Mouse (Mus musculus): ENCODE results near the gene Phc3. TPM values are rescaled to one million over a fixed set of nuclear protein-coding genes. Genes with fewer than 3 reads are reported as not detected.

Phc3 gene
- polyA plus RNA-seq, 1 experiment: 15.2 TPM

DNA sequence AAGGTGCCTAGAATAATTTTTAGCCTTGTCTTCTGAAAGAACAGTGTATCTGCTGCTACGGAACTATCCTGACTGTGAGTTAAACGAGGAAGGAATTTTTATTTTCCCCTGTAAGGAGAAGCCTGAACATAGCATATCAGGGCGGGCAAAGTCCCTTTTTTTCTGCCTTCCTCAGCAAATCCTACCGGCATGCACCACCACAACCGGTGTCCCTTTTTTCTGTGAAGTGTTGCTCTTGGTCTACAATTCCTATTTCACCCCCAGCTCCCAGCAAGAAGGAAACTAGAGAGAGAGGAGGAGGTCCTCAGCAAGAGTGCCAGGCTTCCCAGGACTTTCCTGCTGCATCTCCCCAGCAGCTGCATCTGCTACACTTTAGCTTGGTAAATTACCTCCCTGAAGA is 115.6 kb downstream of the Phc3 start:
- 88% methylated on average over 5 of the region's 5 CpGs for WGBS
- Histone ChIP-seq H3K27ac (ENCODE audit: control insufficient read depth, insufficient read depth, low read depth, low read length, poor library complexity) (no peak overlapping the region), H3K4me3 (replicated peaks; ENCODE audit: control insufficient read depth, low read depth, low read length) (no peak overlapping the region), H3K4me1 (ENCODE audit: control insufficient read depth, insufficient read depth, low read length) (no peaks in the 10 kb centered on the region; the same call in 1 of the 2 replicates)
- TF ChIP-seq POLR2A (IDR thresholded peaks at IDR 0.05; ENCODE audit: borderline replicate concordance, control insufficient read depth, low read depth, low read length): no peak
- no peak for TF ChIP-seq CTCF (IDR thresholded peaks at IDR 0.05; ENCODE audit: control insufficient read depth, insufficient read depth, low read length)

- H3K4me3 ChIP-seq (replicated peaks; ENCODE audit: control insufficient read depth, low read depth, low read length): no peak overlapping the region
- H3K4me1 ChIP-seq (ENCODE audit: control insufficient read depth, insufficient read depth, low read length): no peaks in the 10 kb centered on the region
- no peak overlapping the region for H3K27ac ChIP-seq (ENCODE audit: control insufficient read depth, insufficient read depth, low read depth, low read length, poor library complexity)
- WGBS: 50% methylated on average over 6 of the region's 6 CpGs
- TF ChIP-seq CTCF (IDR thresholded peaks at IDR 0.05; ENCODE audit: control insufficient read depth, insufficient read depth, low read length) (no peak), POLR2A (IDR thresholded peaks at IDR 0.05; ENCODE audit: borderline replicate concordance, control insufficient read depth, low read depth, low read length) (no peak)
Observed at GRCm38 (mm10) chr3:30851422-30851821, 117.8 kb downstream of the Phc3 start.

Other genes starting within 250 kb of the Phc3 start
- not detected in 2 replicates for gene Samd7, start 223.1 kb downstream of the Phc3 start, polyA plus RNA-seq (2011; ENCODE audit: insufficient read depth, insufficient read length, low replicate concordance, missing spikeins)
- gene Sec62, start 176.5 kb downstream of the Phc3 start, polyA plus RNA-seq (2011; ENCODE audit: insufficient read depth, insufficient read length, low replicate concordance, missing spikeins): 60.8 and 65.8 TPM in 2 replicates
- 5.0 and 11.2 TPM in 2 replicates for gene Gpr160, start 113.5 kb downstream of the Phc3 start, polyA plus RNA-seq (2011; ENCODE audit: insufficient read depth, insufficient read length, low replicate concordance, missing spikeins)
- gene Prkci, start 26.3 kb upstream of the Phc3 start, polyA plus RNA-seq (2011; ENCODE audit: insufficient read depth, insufficient read length, low replicate concordance, missing spikeins): 3.7 and 9.0 TPM in 2 replicates
- gene Skil, start 125.6 kb upstream of the Phc3 start, polyA plus RNA-seq (2011; ENCODE audit: insufficient read depth, insufficient read length, low replicate concordance, missing spikeins): 1.4 and 2.9 TPM in 2 replicates
- gene Cldn11, start 180.5 kb upstream of the Phc3 start, polyA plus RNA-seq (2011; ENCODE audit: insufficient read depth, insufficient read length, low replicate concordance, missing spikeins): 0.80 TPM in 1 of 2 replicates, not detected in the other

All from bone marrow, adult 2 months (tissue).